Mouse (Mus musculus) forebrain, embryonic 14.5 days (tissue): Measurements from ENCODE around the gene Car9. TPM values are rescaled to one million over a fixed set of nuclear protein-coding genes. Genes with fewer than 3 reads are reported as not detected.
A peak's percentile ranks its signal among the peaks of the same experiment; 100 is the strongest.

Source experiments
- ATAC-seq: fragments of 200-750 bp; cut with Nextera tagmentation; 2 replicates; pipeline ENCODE4 v1.8.0; 2017; ENCODE audit warnings: mild to moderate bottlenecking, moderate library complexity
- DNase-seq: peaks from one replicate; pipeline ENCODE4 v3.0.0-alpha.2; 2015; ENCODE audit warnings: low spot score
- H3K27ac ChIP-seq: fragments of 300-500 bp; sonication (generic); 2 replicates; pipeline ENCODE4 v1.5.1; 2014; ENCODE audit warnings: low read depth, mild to moderate bottlenecking, control low read depth, low read length, moderate library complexity
- H3K27me3 ChIP-seq: fragments of 300-500 bp; sonication (generic); replicated peaks from 2 replicates; pipeline ENCODE4 v1.6.1; 2014; ENCODE audit warnings: low read length, control low read depth, mixed read lengths; ENCODE audit not compliant: control insufficient read depth, insufficient read depth
- H3K36me3 ChIP-seq: fragments of 300-500 bp; sonication (generic); 2 replicates; pipeline ENCODE4 v1.6.1; 2014; ENCODE audit warnings: low read length, control low read depth; ENCODE audit not compliant: control insufficient read depth, insufficient read depth
- H3K4me1 ChIP-seq: fragments of 300-500 bp; sonication (generic); 2 replicates; pipeline ENCODE4 v1.6.1; 2014; ENCODE audit warnings: antibody characterized with exemption, low read length, control low read depth; ENCODE audit not compliant: control insufficient read depth, insufficient read depth
- H3K4me2 ChIP-seq: fragments of 300-500 bp; sonication (generic); 2 replicates; pipeline ENCODE4 v1.6.1; 2014; ENCODE audit warnings: mild to moderate bottlenecking, control low read depth, low read length
- H3K4me3 ChIP-seq: fragments of 300-500 bp; sonication (generic); 2 replicates; pipeline ENCODE4 v1.5.1; 2014; ENCODE audit warnings: low read depth, low read length, control low read depth
- H3K9ac ChIP-seq: fragments of 300-500 bp; sonication (generic); 2 replicates; pipeline ENCODE4 v1.6.1; 2014; ENCODE audit warnings: mild to moderate bottlenecking, low read length, control low read depth, moderate library complexity
- H3K9me3 ChIP-seq: fragments of 300-500 bp; sonication (generic); replicated peaks from 2 replicates; pipeline ENCODE4 v1.6.1; 2016; ENCODE audit warnings: low read length, control low read depth, mixed read lengths; ENCODE audit not compliant: control insufficient read depth
- WGBS: fragments of 180-500 bp; shearing (Covaris S2); extraction: QIAGEN DNeasy Blood & Tissue Kit; methylation state at CpG from one replicate; pipeline ENCODE4 v1.1.7; 2014; 5-methylcytosine and 5-hydroxymethylcytosine counted together
- polyA plus RNA-seq: library from polyadenylated mRNA; unstranded; fragments of >200 nt; fragmentation: Nextera tagmentation; extraction: Ambion mirVana; gene quantifications from 2 replicates; pipeline ENCODE4 v1.2.1, GENCODE M21; 2014

Car9 gene
- polyA plus RNA-seq, 1 experiment from 2014 or later, result not detected

DNA sequence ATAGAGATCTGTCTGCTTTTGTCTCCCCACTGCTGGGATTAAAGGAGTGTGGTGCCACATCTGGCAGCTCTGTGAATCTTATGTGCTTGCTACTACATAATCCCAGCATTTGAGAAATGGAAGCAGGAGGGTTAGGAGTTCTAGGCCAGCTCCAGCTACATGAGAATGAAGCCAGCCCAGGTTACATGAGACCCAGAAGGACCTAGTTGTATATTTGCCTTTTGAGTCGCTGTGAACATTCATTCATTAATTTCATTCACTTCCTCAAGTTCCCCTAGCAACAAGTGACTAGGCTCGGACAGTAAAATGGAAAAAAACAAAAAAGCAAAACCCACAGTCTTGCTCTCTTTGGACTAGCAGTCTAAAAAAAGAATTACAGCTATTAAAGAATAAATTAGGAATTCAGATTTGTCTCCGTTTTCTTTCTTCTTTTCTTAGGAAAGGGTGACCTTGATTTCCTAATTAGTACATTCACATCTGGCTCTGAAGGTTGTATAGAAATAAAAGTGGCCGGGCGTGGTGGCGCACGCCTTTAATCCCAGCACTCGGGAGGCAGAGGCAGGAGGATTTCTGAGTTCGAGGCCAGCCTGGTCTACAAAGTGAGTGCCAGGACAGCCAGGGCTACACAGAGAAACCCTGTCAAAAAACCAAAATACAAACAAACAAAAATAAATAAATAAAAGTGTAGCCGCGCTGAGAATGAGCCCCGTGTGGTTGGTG is 14.5 kb upstream of the Car9 start:
- DNase-seq, result peak; percentile 22
- 0 out of 2 replicates have a peak, but pooled peaks cover 6% of the 10 kb centered on the region for H3K4me1 ChIP-seq
- 39% methylated on average over 12 of the region's 12 CpGs for WGBS

DNA sequence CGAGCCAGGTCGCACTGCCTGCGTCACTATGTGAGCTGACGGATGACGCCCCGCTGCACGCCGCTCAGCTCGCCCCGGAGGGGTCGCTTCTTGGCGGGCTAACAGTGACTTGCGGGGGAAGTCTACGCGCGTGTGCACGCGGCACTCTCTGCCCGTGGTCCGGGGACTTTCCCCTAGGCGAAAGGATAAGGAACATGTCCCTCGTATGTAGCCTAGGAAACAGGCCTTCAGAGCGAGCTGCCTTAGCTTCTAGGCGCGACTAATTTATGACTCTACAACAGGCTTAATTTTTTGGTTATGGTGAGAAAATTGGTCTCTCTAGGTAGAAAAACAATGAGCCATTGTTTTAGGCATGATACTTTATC is 14.0 kb upstream of the Car9 start, which contains the start of gene Ccdc107:
TSS of gene Ccdc107 (plus strand) at position 80 of the 365 bp plus-strand sequence.
- peak; percentile 98 for ATAC-seq
- WGBS, result 0% methylated on average over 25 of the region's 25 CpGs
- no peaks in the 10 kb centered on the region for H3K9me3 ChIP-seq

More for the DNA sequence above, 14.5 kb upstream of the Car9 start:
- no peak overlapping the region for H3K9ac ChIP-seq
- no peak for ATAC-seq
- H3K4me2 ChIP-seq, result peak overlapping the region; percentile 69
- H3K27ac ChIP-seq, result peak overlapping the region; percentile 91
- H3K27me3 ChIP-seq, result no peaks in the 10 kb centered on the region
- peak overlapping the region; percentile 75; the same call in 1 of the 2 replicates for H3K4me3 ChIP-seq
- H3K9me3 ChIP-seq, result no peaks in the 10 kb centered on the region
- H3K36me3 ChIP-seq, result peaks cover 13% of the 10 kb centered on the region

DNA sequence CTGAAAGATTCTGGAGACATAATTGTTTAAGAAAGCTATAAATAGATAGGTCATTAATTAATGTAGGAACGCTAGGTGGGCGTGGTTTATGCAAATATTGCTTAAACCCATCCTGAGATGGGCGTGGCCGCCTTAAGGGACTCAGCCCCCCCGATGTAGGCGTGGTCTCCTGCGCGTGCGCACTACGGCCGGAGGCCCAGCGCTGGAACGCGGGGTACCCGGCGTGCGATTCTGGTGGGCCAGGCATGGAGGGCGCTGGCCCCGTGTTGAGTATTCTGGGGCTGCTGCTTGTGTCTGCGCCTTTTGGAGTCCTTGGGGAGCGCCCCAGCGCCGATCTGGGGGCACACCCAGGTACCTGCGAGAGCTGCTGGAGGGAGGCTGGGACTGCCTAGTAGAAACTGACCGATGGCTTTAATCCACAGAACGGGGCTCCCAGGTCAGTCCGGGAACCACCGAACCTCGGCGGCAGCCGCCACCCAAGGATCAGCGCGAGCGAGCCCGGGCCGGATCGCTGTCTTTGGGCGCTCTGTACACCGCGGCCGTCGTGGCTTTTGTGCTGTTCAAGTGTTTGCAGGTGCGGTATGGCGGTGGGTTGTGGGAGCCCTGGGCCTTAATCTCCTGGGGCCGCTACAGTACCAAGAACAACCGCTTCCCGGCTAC is 13.4 kb upstream of the Car9 start:
- H3K4me2 ChIP-seq, result peak overlapping the region; percentile 69
- ATAC-seq, result peak; percentile 93
- under 1% methylated on average over 47 of the region's 47 CpGs for WGBS
- peaks cover 13% of the 10 kb centered on the region for H3K36me3 ChIP-seq
- H3K27ac ChIP-seq, result peak overlapping the region; percentile 91
- H3K4me1 ChIP-seq, result peaks cover 14% of the 10 kb centered on the region; the same call in 1 of the 2 replicates
- H3K9ac ChIP-seq, result peak overlapping the region; percentile 84
- peak overlapping the region; percentile 75 for H3K4me3 ChIP-seq
- H3K9me3 ChIP-seq, result no peaks in the 10 kb centered on the region
- no peaks in the 10 kb centered on the region for H3K27me3 ChIP-seq
- peak; percentile 99 for DNase-seq

More for the DNA sequence above, 14.0 kb upstream of the Car9 start, which contains the start of gene Ccdc107:
- DNase-seq, result peak; percentile 99
- peak within 1 kb of the TSS; percentile 84 for H3K9ac ChIP-seq
- peak within 1 kb of the TSS; percentile 91 for H3K27ac ChIP-seq
- no peaks in the 10 kb centered on the region for H3K27me3 ChIP-seq
- peaks cover 9% of the 10 kb centered on the region; the same call in 1 of the 2 replicates for H3K4me1 ChIP-seq
- peak within 1 kb of the TSS; percentile 75 for H3K4me3 ChIP-seq
- peaks cover 13% of the 10 kb centered on the region for H3K36me3 ChIP-seq
- peak within 1 kb of the TSS; percentile 69 for H3K4me2 ChIP-seq

DNA sequence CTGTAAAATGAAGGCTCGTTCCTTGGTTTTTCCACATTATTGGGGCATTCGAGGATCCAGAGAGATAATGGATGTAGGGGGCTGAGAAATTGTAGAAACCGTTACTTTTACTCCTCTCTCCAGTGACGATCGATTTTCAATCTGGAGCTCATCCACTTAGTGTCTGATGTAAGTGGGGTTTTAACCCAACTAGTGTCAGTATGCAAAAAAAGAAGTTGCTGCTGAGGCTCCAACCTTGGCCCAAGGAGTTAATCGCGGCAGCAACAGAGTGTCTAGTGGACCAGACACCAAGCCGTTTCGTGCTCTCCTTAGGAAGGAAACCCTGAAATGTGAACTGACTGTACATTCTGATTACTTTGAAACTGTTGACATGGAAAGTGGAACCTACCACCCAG is 12.9 kb upstream of the Car9 start:
- H3K9ac ChIP-seq, result peak overlapping the region; percentile 84
- H3K9me3 ChIP-seq, result no peaks in the 10 kb centered on the region
- peak overlapping the region; percentile 69 for H3K4me2 ChIP-seq
- H3K4me3 ChIP-seq, result peak overlapping the region; percentile 75
- no peaks in the 10 kb centered on the region for H3K27me3 ChIP-seq
- H3K27ac ChIP-seq, result peak overlapping the region; percentile 91
- WGBS, result 4% methylated on average over 9 of the region's 9 CpGs
- DNase-seq (peak; percentile 31), ATAC-seq (no peak)
- H3K36me3 ChIP-seq, result peaks cover 13% of the 10 kb centered on the region
- H3K4me1 ChIP-seq, result peaks cover 17% of the 10 kb centered on the region

DNA sequence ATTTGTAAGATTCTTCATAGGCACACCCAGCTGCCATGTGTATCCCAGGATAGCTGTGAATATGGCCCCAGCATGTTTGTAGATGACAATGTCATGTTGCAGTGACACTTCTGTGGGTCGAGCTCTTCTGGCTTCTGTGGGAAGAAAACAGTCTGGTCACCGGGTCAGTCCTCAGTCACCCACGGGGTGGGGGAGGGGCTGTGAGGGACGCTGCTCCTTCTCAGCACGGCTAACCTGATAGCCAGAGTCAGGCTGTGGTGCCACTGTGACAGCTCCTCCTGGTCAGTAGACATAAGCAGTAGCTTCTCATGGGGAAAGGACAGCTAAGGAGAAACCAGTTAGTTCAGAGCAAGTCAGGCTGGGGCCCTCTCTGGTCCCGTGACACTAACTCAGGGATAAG is 10.2 kb upstream of the Car9 start:
- Histone ChIP-seq H3K4me3 (no peak overlapping the region), H3K4me1 (peaks cover 21% of the 10 kb centered on the region), H3K27ac (no peak overlapping the region), H3K36me3 (peaks cover 13% of the 10 kb centered on the region), H3K9me3 (no peaks in the 10 kb centered on the region), H3K9ac (no peak overlapping the region), H3K27me3 (no peaks in the 10 kb centered on the region), H3K4me2 (no peak overlapping the region)
- 43% methylated on average over 6 of the region's 6 CpGs for WGBS
- no peak for ATAC-seq
- no peak for DNase-seq

DNA sequence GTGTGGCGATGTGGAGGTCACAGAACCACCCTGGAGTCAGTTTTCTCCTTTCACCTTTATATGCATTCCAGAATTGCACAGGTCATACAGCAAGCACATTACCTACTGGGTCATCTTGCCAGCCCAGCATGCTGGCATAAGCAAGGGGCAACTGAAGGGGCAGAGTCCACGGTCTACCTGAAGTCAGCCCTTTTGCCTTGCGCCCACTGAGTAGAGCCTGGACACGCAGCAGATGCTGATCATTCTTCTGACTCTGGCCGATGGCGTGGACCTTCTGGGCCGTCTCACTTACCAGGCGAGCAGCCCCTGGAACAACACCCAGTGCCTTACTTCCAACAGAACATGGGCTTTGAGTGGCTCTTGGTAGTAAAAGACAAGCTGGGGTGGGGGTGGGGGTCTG is 9.4 kb upstream of the Car9 start:
- Histone ChIP-seq H3K9me3 (no peaks in the 10 kb centered on the region), H3K4me3 (no peak overlapping the region), H3K9ac (no peak overlapping the region), H3K27me3 (no peaks in the 10 kb centered on the region), H3K36me3 (peaks cover 13% of the 10 kb centered on the region), H3K27ac (no peak overlapping the region), H3K4me2 (peak overlapping the region; percentile 66; the same call in 1 of the 2 replicates), H3K4me1 (peaks cover 21% of the 10 kb centered on the region)
- WGBS, result 90% methylated on average over 8 of the region's 8 CpGs
- ATAC-seq (no peak), DNase-seq (no peak)

DNA sequence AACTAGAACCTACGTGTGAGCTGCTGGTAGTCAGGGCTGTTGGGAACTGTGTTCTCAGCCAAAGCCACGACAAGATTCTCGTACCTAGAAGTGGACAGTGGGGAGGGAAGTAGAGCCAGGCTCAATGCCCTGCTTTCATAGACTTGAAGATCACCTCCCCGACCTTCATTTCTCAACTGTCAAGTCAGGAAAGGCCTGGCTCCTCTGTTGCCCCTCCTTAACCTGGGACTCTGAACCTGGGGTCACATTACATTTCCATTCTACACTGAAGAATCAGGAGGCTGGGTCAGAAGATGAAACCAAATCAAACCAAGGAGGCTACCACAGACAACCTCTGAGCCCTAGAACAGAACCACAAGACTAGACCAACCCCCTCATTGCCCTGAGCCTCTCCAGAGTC is 8.8 kb upstream of the Car9 start:
- H3K9me3 ChIP-seq, result no peaks in the 10 kb centered on the region
- DNase-seq (no peak), ATAC-seq (no peak)
- peaks cover 13% of the 10 kb centered on the region for H3K36me3 ChIP-seq
- peak overlapping the region; percentile 45; the same call in 1 of the 2 replicates for H3K4me3 ChIP-seq
- no peak overlapping the region for H3K27ac ChIP-seq
- H3K4me2 ChIP-seq, result peak overlapping the region; percentile 66
- peaks cover 21% of the 10 kb centered on the region for H3K4me1 ChIP-seq
- H3K9ac ChIP-seq, result no peak overlapping the region; the same call in 1 of the 2 replicates
- H3K27me3 ChIP-seq, result no peaks in the 10 kb centered on the region
- 80% methylated on average over 4 of the region's 4 CpGs for WGBS

DNA sequence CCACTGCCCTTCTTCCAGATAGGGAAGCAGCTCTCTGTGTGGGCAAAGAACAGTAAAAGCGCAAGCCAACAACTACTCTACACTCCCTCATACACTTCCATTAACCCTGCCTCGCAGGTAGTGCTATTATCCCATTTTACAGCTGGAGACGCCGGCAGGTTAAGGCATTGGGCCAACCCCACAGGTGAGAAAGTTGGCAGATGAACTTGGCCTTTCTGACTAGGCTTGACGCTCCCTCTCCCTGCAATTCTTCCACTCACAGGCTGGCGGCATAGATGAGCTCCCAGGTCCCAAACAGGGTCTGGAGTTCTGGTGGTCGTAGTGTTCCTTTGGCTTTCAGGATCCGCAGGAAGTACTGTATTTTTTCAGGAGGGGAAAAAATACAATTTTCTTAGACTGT is 7.8 kb upstream of the Car9 start:
- Histone ChIP-seq H3K4me2 (peak overlapping the region; percentile 66), H3K27ac (no peak overlapping the region), H3K4me3 (peak overlapping the region; percentile 45), H3K27me3 (no peaks in the 10 kb centered on the region), H3K9ac (peak overlapping the region; percentile 55), H3K36me3 (peaks cover 13% of the 10 kb centered on the region), H3K4me1 (peaks cover 19% of the 10 kb centered on the region), H3K9me3 (no peaks in the 10 kb centered on the region)
- DNase-seq (peak; percentile 40), ATAC-seq (peak; percentile 43)
- WGBS, result 11% methylated on average over 8 of the region's 8 CpGs
